Mouse (Mus musculus) embryonic facial prominence, embryonic 11.5 days (tissue): ENCODE measurements around the gene Hvcn1. TPM values are rescaled to one million over a fixed set of nuclear protein-coding genes. Genes with fewer than 3 reads are reported as not detected.

Source experiments
- ATAC-seq: fragments of 200-750 bp; cut with Nextera tagmentation; replicated peaks from 2 replicates; pipeline ENCODE4 v1.8.0; 2017; ENCODE audit warnings: low read depth; ENCODE audit not compliant: insufficient number of reproducible peaks, low FRiP score, low TSS enrichment
- DNase-seq: peaks from one replicate; pipeline ENCODE4 v3.0.0-alpha.2; 2015; ENCODE audit warnings: low spot score
- H3K27ac ChIP-seq: fragments of 300-500 bp; sonication (generic); replicated peaks from 2 replicates; pipeline ENCODE4 v1.5.1; 2014; ENCODE audit warnings: mild to moderate bottlenecking, low read depth, low read length, control low read depth
- H3K27me3 ChIP-seq: fragments of 300-500 bp; sonication (generic); 2 replicates; pipeline ENCODE4 v1.6.1; 2014; ENCODE audit warnings: mild to moderate bottlenecking, low read length, moderate library complexity, mixed read lengths; ENCODE audit not compliant: control insufficient read depth, insufficient read depth
- H3K36me3 ChIP-seq: fragments of 300-500 bp; sonication (generic); replicated peaks from 2 replicates; pipeline ENCODE4 v1.6.1; 2014; ENCODE audit warnings: low read depth, mild to moderate bottlenecking, low read length, moderate library complexity, mixed read lengths; ENCODE audit not compliant: control insufficient read depth, insufficient read depth
- H3K4me1 ChIP-seq: fragments of 300-500 bp; sonication (generic); 2 replicates; pipeline ENCODE4 v1.6.1; 2014; ENCODE audit warnings: low read length, mixed read lengths; ENCODE audit not compliant: control insufficient read depth, insufficient read depth
- H3K4me2 ChIP-seq: fragments of 300-500 bp; sonication (generic); 2 replicates; pipeline ENCODE4 v1.6.1; 2014; ENCODE audit warnings: low read depth, mild to moderate bottlenecking, control low read depth, low read length, moderate library complexity
- H3K4me3 ChIP-seq: fragments of 300-500 bp; sonication (generic); 2 replicates; pipeline ENCODE4 v1.5.1; 2014; ENCODE audit warnings: low read depth, low read length, control low read depth
- H3K9ac ChIP-seq: fragments of 300-500 bp; sonication (generic); replicated peaks from 2 replicates; pipeline ENCODE4 v1.6.1; 2014; ENCODE audit warnings: mild to moderate bottlenecking, control low read depth, low read length
- H3K9me3 ChIP-seq: fragments of 300-500 bp; sonication (generic); replicated peaks from 2 replicates; pipeline ENCODE4 v1.6.1; 2016; ENCODE audit warnings: mild to moderate bottlenecking, low read length, inconsistent platforms, mixed read lengths; ENCODE audit not compliant: control insufficient read depth
- WGBS: fragments of 180-500 bp; shearing (Covaris S2); extraction: QIAGEN DNeasy Blood & Tissue Kit; methylation state at CpG from one replicate; pipeline ENCODE4 v1.1.7; 2014; 5-methylcytosine and 5-hydroxymethylcytosine counted together
- polyA plus RNA-seq: library from polyadenylated mRNA; unstranded; fragments of >200 nt; fragmentation: Nextera tagmentation; extraction: Ambion mirVana; gene quantifications from 2 replicates; pipeline ENCODE4 v1.2.1, GENCODE M21; 2014

Hvcn1 gene
- polyA plus RNA-seq, 1 experiment from 2014 or later: 10.8 TPM

DNA sequence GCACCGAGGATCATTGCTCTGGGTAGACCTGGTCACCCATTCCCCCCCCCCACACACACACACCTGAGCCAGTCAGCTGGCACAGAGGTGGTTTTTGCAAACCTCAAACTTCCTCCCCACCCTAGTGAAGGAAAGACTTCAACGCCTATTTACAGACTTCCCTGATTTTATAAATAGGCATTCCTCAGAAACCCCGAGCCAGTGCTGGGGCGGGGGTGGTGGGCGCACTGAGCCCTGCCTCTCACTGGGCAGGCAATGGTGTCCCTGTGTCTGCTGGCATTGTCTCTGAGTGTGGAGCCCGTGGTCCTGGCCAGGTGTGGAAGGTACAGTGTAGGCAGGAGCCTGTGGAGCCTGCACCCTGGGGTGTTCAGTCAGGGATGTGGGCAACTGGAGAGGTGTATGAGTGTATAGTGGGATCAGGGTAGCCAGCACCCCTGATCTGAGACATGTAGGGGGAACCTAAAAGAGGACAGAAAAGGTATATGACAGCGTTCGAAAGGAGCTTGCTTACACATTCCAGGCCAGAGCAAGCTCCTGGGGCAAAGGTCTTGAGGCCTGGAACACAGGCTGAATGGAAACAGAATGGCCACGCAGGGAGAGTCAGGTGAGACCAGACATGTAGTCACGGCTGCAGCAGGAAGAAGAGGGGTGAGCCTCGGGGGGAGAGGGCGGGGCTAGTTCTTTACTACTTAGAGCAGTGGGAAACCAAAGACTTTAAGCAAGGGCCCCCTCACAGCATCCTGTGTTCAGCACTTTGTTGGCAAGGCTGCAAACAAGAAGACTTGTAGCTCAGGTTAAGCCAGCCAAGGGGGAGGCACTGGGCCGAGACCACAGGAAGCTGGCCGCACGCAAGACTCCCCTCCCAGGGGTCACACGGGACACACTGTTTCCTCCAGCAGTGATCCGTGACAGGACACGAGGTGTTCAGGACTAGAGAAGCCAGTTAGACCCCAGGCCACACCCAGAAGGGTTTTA lies 13.3 kb downstream of the Hvcn1 start:
- Histone ChIP-seq H3K4me1 (no peaks in the 10 kb centered on the region; the same call in 1 of the 2 replicates), H3K27ac (no peak overlapping the region), H3K36me3 (no peaks in the 10 kb centered on the region), H3K9ac (no peak overlapping the region), H3K9me3 (no peaks in the 10 kb centered on the region), H3K4me3 (no peak overlapping the region), H3K27me3 (no peaks in the 10 kb centered on the region), H3K4me2 (no peak overlapping the region)
- ATAC-seq: no peak
- no peak for DNase-seq
- 64% methylated on average over 18 of the region's 18 CpGs for WGBS

DNA sequence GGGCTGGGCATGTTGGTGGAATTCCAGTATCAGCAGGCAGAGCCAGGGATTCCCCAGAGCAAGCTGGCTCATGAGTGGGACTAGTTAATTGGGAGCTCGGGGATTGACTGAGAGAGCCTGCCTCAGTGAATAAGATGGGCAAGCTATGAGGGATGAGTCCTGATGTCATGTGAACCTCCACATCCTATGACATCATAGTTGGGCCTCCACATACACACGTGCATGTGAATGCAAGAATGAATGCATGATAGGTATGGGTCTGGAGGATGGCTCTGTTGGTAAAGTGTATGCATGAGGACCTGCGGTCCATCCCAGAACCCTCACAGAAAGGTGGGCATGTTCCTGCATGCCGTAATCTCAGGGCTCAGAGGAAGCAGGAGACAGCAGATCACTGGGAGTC lies 14.5 kb downstream of the Hvcn1 start:
- H3K9ac ChIP-seq: no peak overlapping the region
- no peaks in the 10 kb centered on the region for H3K9me3 ChIP-seq
- no peaks in the 10 kb centered on the region for H3K36me3 ChIP-seq
- no peaks in the 10 kb centered on the region; the same call in 1 of the 2 replicates for H3K4me1 ChIP-seq
- no peaks in the 10 kb centered on the region for H3K27me3 ChIP-seq
- WGBS: 89% methylated on average over 4 of the region's 4 CpGs
- H3K4me3 ChIP-seq: no peak overlapping the region
- H3K27ac ChIP-seq: no peak overlapping the region
- DNase-seq (no peak), ATAC-seq (no peak)
- H3K4me2 ChIP-seq: no peak overlapping the region

DNA sequence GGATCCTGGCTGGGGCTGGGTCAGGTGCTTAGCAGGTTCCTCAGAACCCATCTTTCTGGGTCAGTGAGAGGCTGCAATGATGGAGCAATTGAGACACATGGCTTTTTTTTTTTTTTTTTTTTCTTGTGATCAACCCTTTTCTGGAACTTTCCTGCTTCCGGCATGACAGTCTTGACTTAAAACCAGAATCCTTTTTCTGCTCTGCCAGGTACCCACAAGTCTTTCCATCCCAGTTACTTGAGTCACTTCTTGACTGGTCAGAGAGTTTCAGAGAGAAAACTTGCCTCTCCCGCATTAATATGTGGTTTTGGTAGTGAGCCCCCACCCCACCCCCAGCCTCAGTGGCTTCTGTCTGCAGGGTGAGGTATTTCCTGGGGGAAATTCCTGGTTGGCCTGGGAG lies 17.7 kb downstream of the Hvcn1 start:
- DNase-seq (no peak), ATAC-seq (no peak)
- H3K4me2 ChIP-seq: no peak overlapping the region
- no peak overlapping the region for H3K27ac ChIP-seq
- H3K4me3 ChIP-seq: no peak overlapping the region
- no peaks in the 10 kb centered on the region for H3K36me3 ChIP-seq
- no peak overlapping the region for H3K9ac ChIP-seq
- no peaks in the 10 kb centered on the region; the same call in 1 of the 2 replicates for H3K4me1 ChIP-seq
- 96% methylated on average over 2 of the region's 2 CpGs for WGBS
- no peaks in the 10 kb centered on the region for H3K27me3 ChIP-seq
- no peaks in the 10 kb centered on the region for H3K9me3 ChIP-seq

DNA sequence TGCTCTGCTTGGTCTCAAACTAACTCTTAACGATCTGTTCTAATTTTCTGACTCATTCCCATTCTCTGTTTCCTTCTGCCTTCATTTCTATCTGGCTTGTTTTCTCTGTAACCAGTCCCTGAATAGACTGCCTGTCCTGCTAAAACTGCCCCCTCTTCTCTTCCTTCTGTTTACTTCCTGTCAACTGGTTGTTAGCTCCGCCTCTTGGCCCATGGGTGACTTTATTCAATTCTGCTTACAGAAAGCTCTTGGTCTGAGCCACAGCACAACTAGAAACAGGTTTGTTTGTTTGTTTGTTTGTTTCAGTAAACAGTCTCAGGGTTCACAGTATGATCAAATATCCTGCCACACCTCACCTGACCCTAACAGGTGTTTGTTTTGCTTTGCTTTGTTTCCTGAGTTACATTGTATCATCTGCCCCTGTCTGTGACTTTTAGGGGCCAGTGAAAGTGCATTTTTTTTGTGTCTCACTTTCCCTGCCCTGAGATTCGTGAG lies 21.7 kb downstream of the Hvcn1 start:
- Histone ChIP-seq H3K9ac (no peak overlapping the region), H3K27me3 (no peaks in the 10 kb centered on the region), H3K4me2 (no peak overlapping the region), H3K4me3 (no peak overlapping the region), H3K4me1 (no peaks in the 10 kb centered on the region), H3K9me3 (no peaks in the 10 kb centered on the region), H3K36me3 (no peaks in the 10 kb centered on the region), H3K27ac (no peak overlapping the region)
- DNase-seq (no peak), ATAC-seq (no peak)
- 77% methylated on average over 3 of the region's 3 CpGs for WGBS

DNA sequence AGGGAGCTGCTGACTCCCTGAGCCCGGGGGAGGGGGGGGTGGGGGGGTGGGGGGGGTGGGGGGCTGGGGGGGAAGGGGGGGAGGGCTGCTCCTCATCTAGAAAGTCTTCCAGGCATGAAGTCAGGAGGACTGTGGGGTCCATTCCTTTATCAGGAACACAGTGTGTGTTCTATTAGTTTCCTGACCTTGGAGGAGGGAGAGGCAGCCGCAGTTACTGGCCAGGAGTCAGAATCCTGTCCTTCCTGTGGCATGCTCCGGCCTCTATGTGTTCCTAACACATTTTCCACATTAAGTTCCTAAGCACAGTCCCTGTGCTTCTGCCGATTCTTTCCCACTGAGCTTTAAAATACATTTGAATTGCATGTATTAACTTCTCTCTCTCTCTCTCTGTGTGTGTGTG lies 22.2 kb downstream of the Hvcn1 start:
- ATAC-seq (no peak), DNase-seq (no peak)
- Histone ChIP-seq H3K36me3 (no peaks in the 10 kb centered on the region), H3K27ac (no peak overlapping the region), H3K4me2 (no peak overlapping the region), H3K9ac (no peak overlapping the region), H3K27me3 (no peaks in the 10 kb centered on the region), H3K9me3 (no peaks in the 10 kb centered on the region), H3K4me1 (no peaks in the 10 kb centered on the region), H3K4me3 (no peak overlapping the region)
- 75% methylated on average over 3 of the region's 4 CpGs for WGBS

DNA sequence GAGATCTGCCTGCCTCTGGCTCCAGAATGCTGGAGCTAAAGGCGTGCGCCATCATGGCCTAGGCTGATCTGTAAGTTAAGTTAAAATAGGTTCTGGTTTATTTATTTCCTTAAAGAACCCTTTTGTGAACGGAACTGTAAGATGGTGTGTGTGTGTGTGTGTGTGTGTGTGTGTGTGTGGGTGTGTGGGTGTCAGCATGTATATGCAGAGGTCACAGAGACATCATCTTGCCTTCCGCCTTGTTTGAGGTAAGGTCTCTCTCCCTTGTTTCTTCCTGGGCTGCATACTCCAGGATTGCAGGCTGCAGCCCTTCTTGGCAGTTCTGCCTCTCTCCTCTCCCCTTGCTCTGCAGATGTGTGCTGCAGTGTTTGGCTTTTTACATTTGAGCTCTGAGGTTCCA lies 24.2 kb downstream of the Hvcn1 start:
- DNase-seq (no peak), ATAC-seq (no peak)
- Histone ChIP-seq H3K9me3 (no peaks in the 10 kb centered on the region), H3K4me1 (no peaks in the 10 kb centered on the region), H3K9ac (no peak overlapping the region), H3K4me2 (no peak overlapping the region), H3K4me3 (no peak overlapping the region), H3K27me3 (no peaks in the 10 kb centered on the region), H3K27ac (no peak overlapping the region), H3K36me3 (no peaks in the 10 kb centered on the region)
- WGBS: 92% methylated on average over 4 of the region's 4 CpGs

DNA sequence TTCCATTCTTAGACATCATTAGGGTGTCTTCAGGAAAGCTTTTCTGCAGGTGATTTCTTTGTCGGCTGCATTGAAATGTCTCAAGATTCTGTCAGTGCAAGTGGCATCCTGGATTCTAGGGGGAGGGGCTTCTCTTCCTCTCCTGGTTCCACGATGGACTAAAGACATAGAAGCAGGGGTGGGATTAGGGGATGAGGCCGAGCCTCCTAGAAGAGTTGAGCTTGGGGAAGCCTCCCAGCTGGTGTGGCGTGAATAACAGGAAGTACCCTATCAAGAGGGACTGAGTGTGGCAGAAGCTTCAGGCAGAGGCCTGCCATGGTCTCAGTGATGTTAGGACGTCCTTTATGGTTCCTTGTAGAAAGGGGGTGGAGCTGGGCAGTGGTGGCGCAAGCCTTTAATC lies 24.8 kb downstream of the Hvcn1 start:
- no peak overlapping the region for H3K27ac ChIP-seq
- H3K9me3 ChIP-seq: no peaks in the 10 kb centered on the region
- WGBS: 67% methylated on average over 6 of the region's 6 CpGs
- H3K4me2 ChIP-seq: no peak overlapping the region
- no peaks in the 10 kb centered on the region for H3K4me1 ChIP-seq
- no peak for DNase-seq
- no peaks in the 10 kb centered on the region for H3K27me3 ChIP-seq
- H3K4me3 ChIP-seq: no peak overlapping the region
- H3K36me3 ChIP-seq: no peaks in the 10 kb centered on the region
- H3K9ac ChIP-seq: no peak overlapping the region
- ATAC-seq: no peak

DNA sequence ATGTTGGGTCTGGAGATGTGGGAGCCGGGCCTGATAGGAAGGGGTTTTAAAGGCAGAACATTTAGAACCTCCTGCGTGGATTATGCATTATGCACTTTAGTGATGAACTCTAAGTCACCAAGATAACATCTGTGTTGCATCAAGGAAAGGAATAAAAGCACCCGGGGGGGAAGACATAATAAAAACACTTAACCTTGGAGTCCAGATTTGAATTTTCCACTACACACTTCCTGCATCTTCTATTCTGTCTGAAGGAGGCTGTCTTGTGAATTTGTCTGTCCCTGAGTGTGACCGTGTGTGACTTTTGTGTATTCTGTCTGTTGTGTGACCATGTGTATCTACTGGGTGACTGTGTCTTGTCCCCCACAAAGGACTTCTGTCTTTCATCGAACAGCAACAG lies 25.4 kb downstream of the Hvcn1 start:
- Histone ChIP-seq H3K4me3 (no peak overlapping the region), H3K4me1 (no peaks in the 10 kb centered on the region), H3K9ac (no peak overlapping the region), H3K27me3 (no peaks in the 10 kb centered on the region), H3K27ac (no peak overlapping the region), H3K9me3 (no peaks in the 10 kb centered on the region), H3K36me3 (no peaks in the 10 kb centered on the region; the same call in 1 of the 2 replicates), H3K4me2 (no peak overlapping the region)
- no peak for DNase-seq
- ATAC-seq: no peak
- WGBS: 70% methylated on average over 5 of the region's 5 CpGs
